Mouse (Mus musculus): ENCODE data around the gene Dab1.
A peak's percentile ranks its signal among the peaks of the same experiment; 100 is the strongest.

Dab1 gene

DNA sequence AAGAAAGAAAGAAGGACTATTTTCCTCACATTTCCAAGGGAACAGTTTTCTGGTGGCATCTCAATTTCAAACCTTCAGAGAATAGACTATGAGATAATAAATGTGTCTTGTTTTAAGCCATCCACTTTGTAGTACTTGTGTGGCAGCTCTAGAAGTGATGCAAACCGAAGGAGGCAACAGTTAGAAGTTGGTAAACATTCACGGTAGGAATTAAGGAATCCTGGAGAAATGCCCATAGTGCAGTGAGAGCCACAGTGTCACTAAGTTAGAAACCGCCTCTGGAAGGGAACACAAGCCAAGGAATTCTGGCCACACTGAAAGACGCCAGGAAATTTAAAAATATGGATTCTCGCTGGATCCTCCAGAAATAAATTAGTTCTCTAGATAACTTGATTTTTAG is 502.8 kb downstream of the Dab1 start:
- no peak for DNase-seq

DNA sequence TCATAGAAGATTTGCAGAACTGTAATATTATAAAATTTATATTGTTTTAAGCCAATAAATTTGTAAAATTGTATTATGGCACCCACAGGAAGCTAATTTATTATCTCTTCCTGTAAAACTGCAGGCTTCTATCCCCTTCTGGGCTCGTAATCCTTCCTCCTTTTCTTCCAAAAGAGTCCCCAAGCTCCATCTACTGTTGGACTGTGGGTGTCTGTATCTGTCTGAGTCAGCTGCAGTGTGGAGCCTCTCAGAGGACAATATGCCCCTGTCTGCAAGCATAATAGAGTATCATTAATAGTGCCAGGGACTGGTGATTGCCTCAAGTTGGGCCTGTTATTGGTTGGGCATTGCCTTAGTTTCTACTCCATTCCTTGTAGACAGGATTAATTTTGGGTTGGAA is 503.2 kb downstream of the Dab1 start:
- peak; percentile 9 for DNase-seq

DNA sequence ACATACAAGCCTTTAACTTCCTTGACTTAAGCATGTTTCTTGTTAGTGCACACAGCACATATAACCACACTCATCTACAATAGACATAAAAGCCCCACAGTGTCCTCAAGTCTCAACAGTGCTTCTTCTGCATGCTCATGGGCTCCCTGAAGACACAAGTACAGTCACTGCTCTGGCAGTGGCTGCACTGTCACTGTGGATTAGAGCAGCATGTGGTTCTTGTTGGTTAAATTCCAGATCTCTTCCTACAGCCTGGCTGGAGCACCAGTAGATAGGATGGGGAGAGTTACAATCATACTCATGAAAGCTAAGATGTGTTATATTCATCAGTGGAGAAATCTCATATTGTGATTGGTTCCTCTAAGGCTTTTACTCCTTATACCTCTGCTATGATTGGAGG is 534.5 kb downstream of the Dab1 start:
- no peak for DNase-seq

DNA sequence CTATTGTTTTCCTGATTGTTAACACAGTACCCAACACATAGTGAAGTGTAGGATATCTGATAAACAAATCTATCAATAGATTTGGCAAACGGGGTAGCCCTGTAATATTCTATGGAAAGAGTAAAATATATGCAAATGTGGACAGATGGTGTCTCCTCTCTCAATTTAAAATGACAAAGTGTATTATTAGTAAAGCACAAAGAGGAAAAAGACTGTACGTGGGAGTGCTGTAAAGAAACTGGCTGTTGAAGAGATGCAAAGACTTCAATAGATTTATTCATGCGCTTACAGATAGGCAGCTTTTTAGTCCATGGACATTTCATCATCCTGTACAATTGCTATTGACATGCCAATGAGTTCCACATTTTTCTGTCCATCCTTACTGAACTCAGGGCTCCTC is 558.9 kb downstream of the Dab1 start:
- DNase-seq = no peak

DNA sequence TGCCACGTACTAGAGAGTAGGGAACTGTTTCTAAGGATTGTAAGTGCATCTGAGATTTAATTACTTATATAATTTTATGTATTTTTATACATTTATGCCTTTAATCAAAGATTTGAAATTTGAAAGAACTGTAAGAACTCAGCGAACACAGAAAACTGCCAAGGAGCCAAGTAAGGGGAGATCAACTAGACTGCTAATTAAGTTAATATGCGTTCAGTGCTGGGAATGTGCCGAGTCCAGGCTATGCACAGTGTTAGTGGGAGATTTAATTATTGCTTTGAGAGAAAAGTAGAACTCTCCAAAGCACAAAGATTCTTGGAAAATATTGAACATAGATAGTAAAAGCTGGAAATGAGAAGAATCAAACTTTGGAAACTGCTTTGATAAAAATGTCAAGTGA is 567.2 kb downstream of the Dab1 start:
- no peak for DNase-seq

DNA sequence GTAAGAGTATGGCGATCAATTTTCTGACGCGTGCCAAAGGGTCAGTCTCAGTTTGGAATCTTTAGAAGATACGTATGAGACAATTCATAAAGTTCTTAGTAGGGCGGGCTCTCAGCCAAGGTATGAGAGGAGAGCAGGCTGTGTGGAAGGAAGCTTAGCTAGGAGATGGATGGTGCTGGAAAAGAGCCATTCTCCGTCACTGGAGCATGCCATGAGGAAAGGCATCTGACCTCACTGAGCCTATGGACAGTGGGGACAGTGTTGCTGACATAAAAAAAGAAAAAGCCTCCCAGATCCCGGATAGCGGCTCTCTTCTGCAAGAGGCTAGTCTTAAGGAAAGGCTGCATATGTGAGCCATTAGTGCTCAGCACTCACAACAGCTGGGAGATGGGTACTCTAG is 579.5 kb downstream of the Dab1 start:
- no peak for DNase-seq

DNA sequence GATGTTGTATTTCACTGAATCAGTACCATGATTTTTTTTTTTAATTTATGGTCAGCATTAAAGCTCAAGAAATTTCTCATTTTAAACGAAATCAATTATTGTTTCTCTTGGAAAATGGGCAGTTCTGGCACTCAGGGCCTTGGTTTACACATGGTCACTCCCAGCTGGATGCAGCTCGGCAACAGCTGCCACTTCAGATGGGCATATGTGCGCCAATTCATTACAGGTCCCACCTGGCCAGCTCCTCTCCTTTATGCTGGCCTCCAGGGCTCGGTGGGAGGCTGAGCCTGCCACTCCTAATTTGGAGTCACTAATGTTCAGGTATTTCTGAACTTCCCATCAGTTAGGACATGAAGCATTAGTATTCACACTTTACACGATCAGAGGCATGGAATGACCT is 582.5 kb downstream of the Dab1 start:
- no peak for DNase-seq

DNA sequence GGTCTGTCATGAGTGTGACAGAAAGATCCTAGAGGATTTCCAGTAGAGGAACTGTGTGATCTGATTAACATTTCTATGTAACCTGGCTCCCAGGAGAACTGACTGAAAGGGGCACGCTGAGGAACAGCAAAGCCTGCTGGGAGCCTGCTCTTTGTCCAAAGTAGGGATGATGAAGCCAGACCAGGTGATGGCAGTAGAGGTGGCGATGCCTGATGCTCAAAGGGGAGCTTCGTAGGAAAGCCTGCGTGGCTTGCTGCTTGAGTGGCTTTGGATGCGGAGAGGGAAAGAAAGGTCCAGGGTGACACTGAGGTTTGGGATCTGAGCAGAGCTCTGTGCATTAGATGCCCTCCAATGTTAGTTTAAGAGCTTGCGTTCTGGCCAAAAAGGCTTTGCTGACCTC is 584.9 kb downstream of the Dab1 start:
- DNase-seq = no peak

DNA sequence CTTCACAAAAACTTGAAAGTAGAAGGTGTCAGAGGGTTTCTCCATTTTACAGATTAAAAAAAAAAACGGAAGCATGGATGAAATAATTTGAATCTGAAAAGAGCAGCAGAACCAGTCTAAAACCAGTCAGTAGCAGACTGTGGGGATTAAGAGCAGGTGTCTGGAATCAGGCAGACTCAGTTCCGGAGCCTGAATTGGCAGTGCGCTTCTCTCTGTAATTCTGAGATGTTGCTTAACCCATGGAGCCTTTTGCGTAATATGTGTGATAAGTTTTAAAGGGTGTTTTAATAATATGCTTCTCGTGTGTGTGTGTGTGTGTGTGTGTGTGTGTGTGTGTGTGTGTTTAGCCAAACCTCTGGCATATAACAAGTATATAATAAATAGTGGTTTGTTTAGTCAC is 587.5 kb downstream of the Dab1 start:
- no peak for DNase-seq

DNA sequence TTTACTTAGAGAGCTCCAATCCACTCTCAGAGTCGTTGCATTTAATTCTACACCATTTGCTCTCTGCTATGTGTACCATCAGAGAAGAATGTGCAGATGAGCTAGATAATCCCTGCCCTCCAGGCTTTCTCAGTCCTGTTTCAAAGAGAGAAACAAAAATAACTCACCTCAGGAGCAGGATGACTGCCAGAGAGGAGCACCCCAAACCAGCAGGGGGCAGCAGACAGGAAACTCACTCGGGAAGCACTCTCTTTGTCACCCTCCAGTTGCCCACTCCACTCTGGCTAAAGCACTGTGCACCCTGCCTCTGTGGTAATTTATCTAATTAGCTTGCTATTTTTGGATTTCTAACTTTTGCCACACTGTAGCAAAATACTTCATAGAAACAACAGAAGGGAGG is 589.9 kb downstream of the Dab1 start:
- DNase-seq = peak; percentile 41

DNA sequence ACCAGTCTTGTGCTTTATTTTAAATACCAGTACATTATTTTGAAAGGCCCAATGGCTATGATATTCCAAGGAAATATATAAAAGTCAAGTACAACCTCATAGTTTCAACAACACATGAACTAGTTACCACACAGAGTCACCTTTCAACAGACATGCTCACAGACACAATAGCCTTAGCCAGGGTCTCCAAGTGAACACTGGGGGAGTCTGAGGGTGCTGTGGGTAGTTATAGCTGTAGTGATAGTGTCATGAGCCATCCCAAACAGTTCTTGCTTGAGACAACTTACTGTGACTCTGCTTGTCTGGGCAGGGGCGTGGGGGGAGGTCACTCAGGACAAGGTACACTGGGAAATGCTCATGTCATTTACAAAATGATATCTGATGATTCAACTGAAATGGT is 591.6 kb downstream of the Dab1 start:
- DNase-seq = no peak

DNA sequence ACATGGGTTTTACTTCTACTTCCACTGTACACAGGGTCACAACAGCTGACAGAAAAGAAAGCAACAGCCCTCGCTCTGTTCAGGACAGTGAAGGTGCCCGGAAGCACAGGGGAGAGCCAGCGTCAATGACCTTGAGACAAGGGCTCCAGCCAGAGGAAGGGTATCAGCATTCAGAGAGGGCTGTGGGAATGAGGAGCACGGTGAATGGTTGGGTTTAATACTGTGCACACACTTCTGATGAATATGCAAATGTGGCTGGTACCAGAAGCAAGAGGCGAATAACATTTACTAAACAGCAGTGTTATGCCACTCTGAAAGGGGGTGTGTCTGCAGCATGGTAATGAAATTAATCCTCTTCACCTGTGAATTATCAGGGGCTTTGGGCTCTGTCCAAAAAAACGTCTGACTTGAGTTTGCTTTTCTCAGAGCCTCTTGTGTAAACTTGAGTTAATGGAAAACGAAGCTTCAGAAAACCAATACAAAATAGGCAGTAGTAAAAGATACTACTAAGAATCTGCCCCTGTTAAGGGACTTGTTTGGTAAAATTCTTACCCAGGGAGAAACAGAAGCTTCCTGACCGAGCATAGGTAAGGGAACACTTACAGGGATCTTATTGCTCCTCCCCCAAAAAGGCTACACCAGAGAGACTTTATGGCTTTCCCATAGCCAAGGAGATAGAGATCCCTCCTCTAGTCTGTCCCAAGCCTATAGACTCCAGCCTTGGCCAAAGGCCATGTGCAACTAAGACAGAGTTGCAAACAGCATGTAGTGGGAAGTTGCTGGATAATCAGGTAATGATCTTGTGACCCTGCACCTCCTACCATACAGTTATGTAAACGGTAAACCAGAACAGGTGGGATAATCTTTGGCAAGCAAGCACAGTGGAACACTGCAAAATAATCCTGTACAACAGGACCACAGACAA is 592.6 kb downstream of the Dab1 start:
- DNase-seq = no peak

DNA sequence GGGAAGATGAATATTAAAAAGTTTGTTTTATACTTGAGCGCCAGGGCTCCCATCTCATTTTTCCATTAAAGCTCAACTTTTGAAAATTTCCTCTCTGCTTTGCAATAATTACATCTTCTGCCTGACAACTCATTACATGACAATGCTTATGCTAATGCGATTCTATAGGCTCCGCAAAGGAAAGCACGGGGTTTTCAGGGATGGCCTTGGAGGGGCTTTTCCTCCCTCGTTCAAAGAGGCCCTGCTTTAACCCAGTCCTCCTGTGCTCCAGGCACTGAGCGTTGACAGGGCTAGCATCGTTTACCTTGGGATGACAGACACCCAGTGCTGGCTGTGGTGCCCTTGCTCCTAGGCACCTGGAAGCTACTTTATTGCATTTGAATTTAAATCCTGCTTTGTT is 595.6 kb downstream of the Dab1 start:
- no peak for DNase-seq

DNA sequence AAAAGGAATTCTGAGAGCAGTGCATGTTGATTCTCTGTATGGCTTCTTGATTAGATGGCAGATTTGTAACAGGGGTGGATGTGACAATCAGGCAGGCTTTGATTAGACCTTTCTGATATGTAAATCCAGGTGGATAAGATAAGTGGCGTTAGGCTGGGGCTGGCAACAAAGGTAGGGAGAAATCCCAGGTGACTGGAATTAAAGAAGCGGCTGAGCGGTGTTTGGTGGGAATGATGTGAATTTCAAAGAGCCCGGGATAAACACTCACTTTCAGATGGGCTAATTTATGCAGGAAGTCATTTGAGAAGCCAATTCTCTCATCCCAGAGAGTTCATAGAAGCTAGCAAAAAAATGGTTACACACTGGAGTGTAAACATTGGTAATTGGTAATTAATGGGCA is 598.2 kb downstream of the Dab1 start:
- no peak for DNase-seq

DNA sequence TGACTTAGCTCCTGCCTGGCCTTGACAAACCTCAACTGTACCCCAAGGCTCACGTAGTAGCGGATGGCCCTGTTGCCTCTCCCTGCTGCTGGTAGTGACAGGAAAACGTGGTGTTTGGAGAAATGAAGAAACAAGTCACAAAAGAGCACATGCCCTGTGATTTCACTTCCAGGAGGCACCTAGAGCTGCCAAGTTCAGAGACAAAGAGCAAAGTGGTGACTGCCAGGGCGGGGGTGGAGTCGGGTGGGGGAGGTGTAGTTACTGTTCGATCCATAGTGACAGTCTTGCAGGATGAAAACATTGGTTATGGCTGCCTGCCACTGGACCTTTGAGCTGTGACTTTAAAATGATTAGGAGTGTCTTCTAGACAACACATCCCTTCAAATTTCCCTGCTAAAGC is 599.6 kb downstream of the Dab1 start:
- peak; percentile 34 for DNase-seq

DNA sequence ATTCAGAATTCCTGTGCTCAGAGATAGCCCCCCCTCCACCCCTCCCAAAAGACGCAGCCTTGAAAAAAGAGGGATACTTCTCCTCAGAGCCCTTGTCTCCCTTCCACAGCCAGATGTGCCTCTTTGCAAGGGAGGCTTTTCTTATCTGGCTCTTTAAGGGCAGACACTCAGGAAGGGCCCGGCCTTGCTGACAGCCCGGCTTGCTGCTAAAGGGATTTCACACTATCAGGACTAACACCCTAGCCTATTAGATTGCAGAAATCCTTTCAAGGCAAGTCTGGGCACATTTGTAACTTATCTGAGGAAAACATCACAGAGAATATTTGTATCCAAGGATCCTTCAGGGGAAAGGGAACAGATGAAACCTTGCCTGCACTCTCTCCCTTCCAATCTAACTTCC is 600.9 kb downstream of the Dab1 start:
- no peak for DNase-seq

DNA sequence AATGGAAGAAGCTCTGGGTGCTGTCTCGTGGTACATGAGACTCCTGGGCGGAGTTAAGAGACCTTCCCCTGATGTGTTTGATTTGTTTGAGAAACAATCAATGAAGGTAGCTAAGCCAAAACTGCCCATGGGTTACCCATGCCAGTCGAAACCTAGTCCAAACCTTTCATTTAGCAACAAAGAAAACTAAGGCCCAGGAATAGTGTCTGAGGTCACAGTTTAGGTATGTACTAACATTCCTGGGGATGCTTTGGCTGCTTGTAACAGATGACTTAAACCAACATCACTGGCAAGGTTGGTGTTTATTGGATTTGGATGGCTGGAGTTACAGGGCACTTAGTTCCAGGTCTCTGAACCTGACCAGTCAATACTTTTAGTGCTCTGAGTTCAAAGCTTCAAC is 610.1 kb downstream of the Dab1 start:
- no peak for DNase-seq

DNA sequence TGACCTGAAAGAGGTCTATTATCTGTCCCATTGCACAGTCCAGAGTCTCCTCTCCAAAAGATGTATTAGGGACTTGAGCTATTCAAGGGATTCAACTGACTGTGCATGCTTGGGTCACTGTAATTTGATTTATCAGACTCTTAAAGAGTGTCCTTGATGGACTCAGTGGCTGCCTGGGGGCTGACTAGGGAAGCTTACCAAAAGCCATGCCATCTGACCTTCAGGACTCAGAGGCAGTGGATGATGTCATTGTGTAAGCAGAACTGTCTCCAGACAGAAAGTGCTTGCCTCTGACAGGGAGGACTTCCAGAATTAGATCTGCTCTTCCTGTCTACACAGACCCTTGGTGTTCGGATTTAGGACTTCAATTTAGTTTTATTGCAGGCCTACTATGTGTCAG is 627.3 kb downstream of the Dab1 start:
- DNase-seq = no peak

DNA sequence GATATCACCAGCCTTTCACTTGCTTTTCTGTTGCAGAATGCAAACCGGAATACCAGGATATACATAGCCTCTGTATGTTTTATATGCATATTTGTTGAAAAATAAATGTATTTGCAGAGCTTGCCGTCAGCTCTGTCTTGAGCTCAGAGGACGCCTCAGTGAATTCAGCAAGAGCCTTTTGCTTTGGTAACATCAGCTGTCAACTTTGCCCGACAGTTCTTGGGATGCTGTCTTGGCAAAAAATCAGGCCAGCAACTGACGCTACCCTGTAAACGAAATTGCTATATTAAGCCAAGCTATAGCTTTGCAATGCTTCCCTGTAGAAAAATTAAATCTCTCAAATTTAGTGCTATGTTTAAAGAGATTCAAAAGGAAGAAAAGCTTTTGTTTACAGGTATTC is 630.3 kb downstream of the Dab1 start:
- DNase-seq = no peak

DNA sequence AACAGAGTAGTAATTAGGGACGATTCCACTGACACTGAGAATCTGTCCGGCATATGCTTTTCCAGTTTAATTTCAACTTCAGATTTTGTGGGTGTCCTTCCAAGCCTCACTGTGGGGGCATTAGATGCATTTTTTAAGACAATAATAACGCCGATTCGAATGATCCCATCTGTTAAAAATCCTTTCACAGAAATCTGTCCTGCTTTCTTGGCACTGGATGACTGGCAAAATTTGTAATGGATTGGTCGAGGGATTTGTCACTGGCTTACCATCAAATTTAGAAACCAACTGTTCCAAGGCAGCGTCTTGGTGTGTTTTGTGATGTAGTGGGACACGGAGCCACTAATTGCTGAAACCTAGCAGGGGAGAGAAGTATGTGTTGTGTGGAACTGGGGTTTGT is 638.6 kb downstream of the Dab1 start:
- DNase-seq = no peak

DNA sequence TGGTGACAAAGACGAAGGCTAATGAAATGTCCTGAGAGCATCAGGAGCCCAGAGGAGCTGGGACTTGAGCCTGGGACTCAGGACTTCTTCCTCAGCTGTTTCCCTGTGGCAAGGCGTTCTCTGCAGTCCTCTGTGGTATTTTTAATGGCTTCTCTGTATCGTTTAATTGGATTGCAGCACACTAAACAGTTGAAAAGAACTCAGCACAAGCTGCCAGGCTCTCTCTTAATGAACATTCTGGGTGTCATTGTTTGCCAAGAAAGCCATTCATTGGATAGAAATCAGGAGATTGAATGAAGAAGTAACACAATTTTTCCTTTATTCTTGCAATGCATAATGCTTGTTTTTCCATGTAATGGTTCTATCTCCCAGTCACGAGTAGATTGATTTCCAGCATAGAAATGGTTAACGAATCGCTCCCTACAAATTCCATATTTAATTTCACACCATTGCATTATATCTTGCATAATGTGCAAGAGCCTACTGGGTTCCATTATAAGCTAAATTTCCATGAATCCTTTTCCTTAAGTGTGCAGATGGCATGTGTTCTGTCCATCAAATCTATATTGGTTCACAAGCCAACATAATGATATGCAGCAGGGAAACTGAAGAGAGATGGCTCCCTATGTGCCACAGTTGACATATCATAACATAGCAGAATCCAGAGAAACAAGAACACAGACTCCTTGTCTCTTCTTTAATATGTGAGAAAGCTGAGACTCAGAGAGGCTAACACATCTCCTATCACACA is 650.4 kb downstream of the Dab1 start:
- no peak for DNase-seq

DNA sequence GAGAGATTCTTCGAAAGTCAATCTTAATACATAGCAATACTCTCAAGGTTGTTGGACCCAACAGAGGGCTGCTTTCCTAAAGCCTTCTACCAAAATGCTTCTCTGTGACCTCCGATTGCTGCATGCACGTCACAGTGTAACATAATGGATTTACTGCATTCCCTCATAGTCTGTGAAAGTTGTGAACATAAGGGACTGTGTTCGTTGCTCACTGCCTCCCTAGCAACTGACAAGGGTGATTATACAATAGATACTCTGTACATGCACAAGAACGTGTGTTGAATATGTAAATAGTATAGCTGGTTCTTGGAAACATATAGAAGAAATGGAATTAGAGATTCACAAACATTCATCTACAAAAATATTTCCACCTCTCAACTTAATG is 651.0 kb downstream of the Dab1 start:
- DNase-seq = no peak

DNA sequence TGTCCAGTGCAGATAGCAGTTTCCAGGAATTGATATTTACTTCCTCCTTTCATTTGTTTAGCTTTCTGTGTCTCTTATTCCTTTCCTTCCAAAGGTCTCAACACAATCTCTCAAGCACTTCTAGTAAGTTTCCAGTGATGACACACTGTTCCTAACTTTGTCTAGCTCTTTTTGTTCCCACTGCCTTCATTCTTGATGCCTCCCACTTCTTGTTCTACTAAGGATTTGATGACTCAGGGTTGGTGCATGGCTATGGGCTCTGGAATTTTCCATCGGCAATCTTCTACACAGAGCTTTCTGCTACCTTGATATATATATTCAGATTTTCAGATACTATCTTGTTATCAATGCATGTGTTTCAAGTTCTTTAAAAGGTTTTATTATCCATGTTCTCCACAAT is 656.1 kb downstream of the Dab1 start:
- DNase-seq = no peak

DNA sequence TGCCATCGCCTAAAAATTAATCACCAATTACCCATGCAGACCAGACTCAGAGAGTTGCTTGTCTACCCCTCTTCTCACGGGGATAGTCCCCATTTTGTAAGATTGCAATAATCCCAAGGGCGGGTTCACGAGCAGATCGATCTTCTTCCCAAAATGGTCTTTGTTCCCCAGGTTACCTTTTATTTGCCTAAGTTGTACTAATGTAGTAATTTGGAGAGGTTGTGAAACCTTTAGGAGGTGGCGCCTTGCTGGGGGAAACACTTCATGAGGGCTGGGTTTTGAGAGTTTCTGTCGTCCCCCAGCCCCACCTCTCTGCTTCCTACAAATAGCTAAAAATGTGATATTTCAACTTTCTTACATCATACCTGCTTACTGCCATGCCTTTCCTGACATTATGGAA is 657.8 kb downstream of the Dab1 start:
- DNase-seq = no peak

DNA sequence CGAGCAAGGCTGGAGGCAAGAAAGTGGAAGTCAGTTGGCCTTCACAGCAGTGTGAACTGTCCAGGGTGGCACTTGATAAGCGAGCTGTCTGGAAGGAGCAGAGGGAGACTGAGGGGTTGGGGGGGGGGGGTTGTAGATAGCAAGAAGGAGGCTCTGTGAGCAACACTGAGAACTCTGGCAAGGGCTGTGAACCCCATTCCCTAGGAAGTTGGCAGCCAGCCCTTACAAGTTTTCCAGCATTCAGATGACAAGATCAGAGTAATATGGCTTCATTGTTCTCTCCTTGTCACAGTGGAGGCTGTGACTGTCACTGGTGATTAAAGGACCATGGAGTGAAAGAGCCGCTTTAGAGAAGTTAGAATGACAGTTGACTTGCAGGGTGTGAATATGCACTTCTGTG is 662.4 kb downstream of the Dab1 start:
- DNase-seq = no peak
